Mouse (Mus musculus): ENCODE results near the gene Rhobtb1.
A peak's percentile ranks its signal among the peaks of the same experiment; 100 is the strongest.

Gene Rhobtb1

GRCm38 (mm10) chr10:69246762-69247161 lies 95.5 kb downstream of the Rhobtb1 start:
- no peak for DNase-seq (ENCODE audit: low spot score)

GRCm38 (mm10) chr10:69247311-69248033 lies 96.2 kb downstream of the Rhobtb1 start:
- DNase-seq (ENCODE audit: low spot score), result no peak

- no peak for DNase-seq (ENCODE audit: low spot score)
Measured at GRCm38 (mm10) chr10:69248261-69249160, 97.3 kb downstream of the Rhobtb1 start.

- DNase-seq (ENCODE audit: low spot score), result no peak
Measured at GRCm38 (mm10) chr10:69251254-69251653, 100.0 kb downstream of the Rhobtb1 start.

GRCm38 (mm10) chr10:69252112-69253074 lies 101.2 kb downstream of the Rhobtb1 start:
- DNase-seq (ENCODE audit: low spot score), result no peak

GRCm38 (mm10) chr10:69253075-69253685 lies 101.9 kb downstream of the Rhobtb1 start:
- peak; percentile 59 for DNase-seq (ENCODE audit: low spot score)

GRCm38 (mm10) chr10:69253686-69254080 lies 102.4 kb downstream of the Rhobtb1 start:
- no peak for DNase-seq (ENCODE audit: low spot score)

GRCm38 (mm10) chr10:69254390-69254847 lies 103.2 kb downstream of the Rhobtb1 start:
- DNase-seq (ENCODE audit: low spot score), result peak; percentile 78

GRCm38 (mm10) chr10:69255594-69255993 lies 104.4 kb downstream of the Rhobtb1 start:
- DNase-seq (ENCODE audit: low spot score), result no peak

- no peak for DNase-seq (ENCODE audit: low spot score)
Measured at GRCm38 (mm10) chr10:69257592-69258133, 106.4 kb downstream of the Rhobtb1 start.

GRCm38 (mm10) chr10:69258588-69258987 lies 107.4 kb downstream of the Rhobtb1 start:
- DNase-seq (ENCODE audit: low spot score), result no peak

- no peak for DNase-seq (ENCODE audit: low spot score)
Measured at GRCm38 (mm10) chr10:69259161-69259560, 107.9 kb downstream of the Rhobtb1 start.

GRCm38 (mm10) chr10:69259929-69260328 lies 108.7 kb downstream of the Rhobtb1 start:
- no peak for DNase-seq (ENCODE audit: low spot score)

GRCm38 (mm10) chr10:69262918-69263822 lies 111.9 kb downstream of the Rhobtb1 start:
- DNase-seq (ENCODE audit: low spot score), result no peak

- peak; percentile 31 for DNase-seq (ENCODE audit: low spot score)
Measured at GRCm38 (mm10) chr10:69263906-69264305, 112.7 kb downstream of the Rhobtb1 start.

- no peak for DNase-seq (ENCODE audit: low spot score)
Measured at GRCm38 (mm10) chr10:69265421-69265820, 114.2 kb downstream of the Rhobtb1 start.

GRCm38 (mm10) chr10:69268061-69268643 lies 116.9 kb downstream of the Rhobtb1 start:
- DNase-seq (ENCODE audit: low spot score), result no peak

GRCm38 (mm10) chr10:69271436-69271835 lies 120.2 kb downstream of the Rhobtb1 start:
- no peak for DNase-seq (ENCODE audit: low spot score)

- peak; percentile 35 for DNase-seq (ENCODE audit: low spot score)
Measured at GRCm38 (mm10) chr10:69274275-69274674, 123.0 kb downstream of the Rhobtb1 start.

- no peak for DNase-seq (ENCODE audit: low spot score)
Measured at GRCm38 (mm10) chr10:69274705-69275104, 123.5 kb downstream of the Rhobtb1 start.
